Mouse (Mus musculus): ENCODE measurements around the gene Agrn.

DNA sequence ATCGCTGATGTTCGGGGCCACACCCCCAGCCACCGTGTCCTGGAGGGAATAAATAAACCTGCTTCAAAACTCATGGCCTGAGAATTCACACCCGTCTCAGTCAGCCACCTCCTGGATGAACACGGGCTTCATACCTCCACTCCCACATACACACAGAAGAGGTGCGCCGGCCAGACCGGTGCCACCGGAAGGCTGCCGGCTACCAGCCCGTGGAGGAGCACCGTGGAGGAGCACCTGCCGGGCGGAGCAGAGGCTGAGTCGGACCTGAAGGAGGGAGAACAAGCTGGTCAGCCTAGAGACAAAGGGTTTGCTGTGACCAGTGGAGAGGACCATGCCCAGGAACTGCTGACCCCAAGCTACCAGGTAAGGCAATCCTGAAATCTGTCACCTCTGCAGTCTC, 66.9 kb downstream of the Agrn start, which contains the start of gene Rnf223:
- TF ChIP-seq CTCF (IDR thresholded peaks at IDR 0.05) (no peak), EP300 (IDR thresholded peaks at IDR 0.05) (no peak)
